Mouse (Mus musculus) liver, adult (tissue): ENCODE results near the gene Nup50.
A peak's percentile ranks its signal among the peaks of the same experiment; 100 is the strongest.

Experiments used
- GATA4 ChIP-seq: IDR thresholded peaks from 2 replicates; pipeline ENCODE4 v1.6.1; 2014; ENCODE audit warnings: mild to moderate bottlenecking, low read length; ENCODE audit not compliant: insufficient replicate concordance

Gene Nup50

GRCm38 (mm10) chr15:84942647-84943285 lies 19.6 kb downstream of the Nup50 start:
- TF ChIP-seq GATA4 = no peak

GRCm38 (mm10) chr15:84944319-84944718 lies 21.1 kb downstream of the Nup50 start:
- TF ChIP-seq GATA4 = no peak

GRCm38 (mm10) chr15:84948990-84949389 lies 25.8 kb downstream of the Nup50 start:
- TF ChIP-seq GATA4 = no peak

GRCm38 (mm10) chr15:84950053-84950452 lies 26.8 kb downstream of the Nup50 start:
- no peak for TF ChIP-seq GATA4

GRCm38 (mm10) chr15:84953259-84953658 lies 30.0 kb downstream of the Nup50 start:
- no peak for TF ChIP-seq GATA4

- TF ChIP-seq GATA4 = no peak
Measured at GRCm38 (mm10) chr15:84957851-84958250, 34.6 kb downstream of the Nup50 start.

- no peak for TF ChIP-seq GATA4
Measured at GRCm38 (mm10) chr15:84958331-84958730, 35.1 kb downstream of the Nup50 start.

GRCm38 (mm10) chr15:84959891-84960290 lies 36.7 kb downstream of the Nup50 start:
- no peak for TF ChIP-seq GATA4

GRCm38 (mm10) chr15:84960692-84961091 lies 37.5 kb downstream of the Nup50 start:
- TF ChIP-seq GATA4 = no peak

GRCm38 (mm10) chr15:84962518-84962917 lies 39.3 kb downstream of the Nup50 start:
- TF ChIP-seq GATA4 = no peak

- TF ChIP-seq GATA4 = no peak
Measured at GRCm38 (mm10) chr15:84964771-84965170, 41.6 kb downstream of the Nup50 start.

- TF ChIP-seq GATA4 = no peak
Measured at GRCm38 (mm10) chr15:84965575-84966360, 42.6 kb downstream of the Nup50 start.

- TF ChIP-seq GATA4 = no peak
Measured at GRCm38 (mm10) chr15:84968534-84968933, 45.3 kb downstream of the Nup50 start.

- TF ChIP-seq GATA4 = no peak
Measured at GRCm38 (mm10) chr15:84972860-84973543, 49.8 kb downstream of the Nup50 start.

GRCm38 (mm10) chr15:84973544-84973871 lies 50.3 kb downstream of the Nup50 start:
- peak; percentile 19; the same call in 1 of the 2 replicates for TF ChIP-seq GATA4

GRCm38 (mm10) chr15:84975729-84976128 lies 52.5 kb downstream of the Nup50 start:
- no peak for TF ChIP-seq GATA4
